Mouse (Mus musculus) spleen, adult 2 months (tissue): ENCODE data around the gene Rfk.

Experiments
- CTCF ChIP-seq: fragments of 200-500 bp; IDR thresholded peaks from 2 replicates; pipeline ENCODE4 v1.5.1; 2011; ENCODE audit warnings: mild to moderate bottlenecking, inconsistent platforms; ENCODE audit not compliant: insufficient read depth, insufficient read length, insufficient replicate concordance; ENCODE audit errors: extremely low read depth
- POLR2A ChIP-seq: fragments of 200-500 bp; IDR thresholded peaks from 2 replicates; pipeline ENCODE4 v1.6.1; 2011; ENCODE audit warnings: low read depth, low read length, inconsistent platforms

DNA sequence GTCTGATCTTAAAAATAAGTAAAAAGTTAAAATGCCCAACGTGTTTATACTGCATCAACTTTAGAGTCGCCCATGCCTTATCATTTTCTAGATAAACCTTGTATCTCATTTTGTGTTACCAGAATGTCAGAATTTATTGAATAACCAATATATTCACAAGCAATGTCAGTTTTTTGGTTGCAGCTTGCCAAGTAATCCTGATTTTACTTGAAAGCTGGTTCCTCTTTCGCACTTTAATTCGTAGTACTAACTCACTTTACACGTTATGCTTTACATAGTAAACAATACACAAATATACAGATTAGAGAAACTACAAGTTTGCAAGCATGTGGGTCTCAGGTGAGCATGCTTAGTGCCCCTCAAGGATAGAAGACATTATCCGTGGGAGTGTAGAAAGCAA is 36.9 kb upstream of the Rfk start:
- TF ChIP-seq POLR2A = no peak
- TF ChIP-seq CTCF = no peak
